Mouse (Mus musculus) ovary, postnatal 36 days (tissue): ENCODE measurements around the gene Chrne.
"Not testable (repeated sequence)": the region's sequence is repeated elsewhere in the genome, so short reads cannot be mapped to it uniquely, and the experiment has no call there.

ENCODE experiments used
- DNase-seq: peaks from one replicate; pipeline ENCODE4 v3.0.0; 2022; ENCODE audit warnings: low spot score, mixed read lengths

Chrne gene

GRCm38 (mm10) chr11:70583775-70584174 lies 35.2 kb downstream of the Chrne start:
- no peak for DNase-seq

GRCm38 (mm10) chr11:70583022-70583714 lies 35.8 kb downstream of the Chrne start:
- no peak for DNase-seq

- no peak for DNase-seq
Measured at GRCm38 (mm10) chr11:70582196-70582595, 36.8 kb downstream of the Chrne start.

- DNase-seq: no peak
Measured at GRCm38 (mm10) chr11:70580921-70581320, 38.1 kb downstream of the Chrne start.

GRCm38 (mm10) chr11:70580358-70580720 lies 38.7 kb downstream of the Chrne start:
- no peak for DNase-seq

GRCm38 (mm10) chr11:70579710-70580357 lies 39.2 kb downstream of the Chrne start:
- no peak for DNase-seq

- no peak for DNase-seq
Measured at GRCm38 (mm10) chr11:70578962-70579361, 40.1 kb downstream of the Chrne start.

- no peak for DNase-seq
Measured at GRCm38 (mm10) chr11:70577201-70577600, 41.8 kb downstream of the Chrne start.

- DNase-seq: no peak
Measured at GRCm38 (mm10) chr11:70573872-70574271, 45.1 kb downstream of the Chrne start.

GRCm38 (mm10) chr11:70572348-70572902 lies 46.6 kb downstream of the Chrne start:
- DNase-seq: no peak

GRCm38 (mm10) chr11:70571641-70572040 lies 47.4 kb downstream of the Chrne start:
- DNase-seq: no peak

- DNase-seq: not testable (repeated sequence)
Measured at GRCm38 (mm10) chr11:70570614-70571013, 48.4 kb downstream of the Chrne start.

- DNase-seq: no peak
Measured at GRCm38 (mm10) chr11:70566586-70566985, 52.4 kb downstream of the Chrne start.
